ENCODE assay signal across 8 mouse cellular contexts in the genomic region with DNA sequence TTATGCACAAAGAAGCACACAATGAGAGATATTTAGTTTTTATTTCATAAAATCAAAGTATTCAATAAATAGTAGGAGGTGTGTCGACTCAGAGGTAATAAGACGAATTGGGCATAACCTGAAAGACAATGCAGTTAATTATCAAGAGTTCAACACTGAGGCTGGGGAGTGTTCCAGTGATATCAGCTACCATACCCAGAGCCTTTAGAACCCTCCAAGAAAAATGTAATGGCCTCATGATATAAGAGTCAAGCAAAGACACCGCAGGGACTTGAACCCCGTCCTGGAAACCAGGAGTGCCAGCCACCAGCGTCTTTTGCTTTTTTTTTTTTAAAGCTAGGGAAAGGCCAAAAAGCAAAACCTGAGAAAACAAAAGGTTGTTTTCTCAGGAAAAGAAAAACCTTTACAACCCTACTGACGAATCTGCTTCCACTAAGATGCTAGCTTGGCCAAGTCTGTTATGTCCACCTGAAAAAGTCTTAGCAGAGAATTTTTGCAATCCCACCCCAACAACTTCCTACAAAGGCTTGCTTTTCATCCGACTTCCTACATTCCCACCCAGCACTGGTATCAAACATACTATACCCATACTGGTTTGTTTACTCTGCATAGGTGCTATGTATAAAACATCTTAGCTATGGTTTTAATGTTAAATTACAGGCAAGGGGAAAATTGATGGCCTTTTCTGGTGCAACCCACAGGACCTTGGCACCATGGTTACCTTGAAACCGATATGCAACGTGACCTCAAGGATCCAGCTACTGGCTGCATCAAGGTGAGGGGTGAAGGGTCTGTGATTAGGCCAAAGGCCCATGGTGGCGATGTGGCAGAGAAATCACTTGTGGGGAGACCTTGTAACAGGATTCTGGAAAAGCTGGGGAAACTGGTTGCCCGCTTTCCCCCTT. TPM values are rescaled to one million over a fixed set of nuclear protein-coding genes. Genes with fewer than 3 reads are reported as not detected.
DNase-seq lines count a peak whose midpoint lies in the region; ATAC-seq lines count a peak whose summit lies in the region.

No protein-coding gene starts in this region.

- 59% methylated on average over 11 of the region's 11 CpGs for WGBS in embryonic facial prominence, embryonic 14.5 days
- 71% methylated on average over 11 of the region's 11 CpGs for WGBS in limb, embryonic 12.5 days

- H3K27me3 ChIP-seq in embryonic facial prominence, embryonic 14.5 days (replicated peaks; ENCODE audit: control insufficient read depth, insufficient read depth, low read length): no peaks in the 10 kb centered on the region
- no peaks in the 10 kb centered on the region for H3K27me3 ChIP-seq in limb, embryonic 12.5 days
- no peaks in the 10 kb centered on the region for H3K27me3 ChIP-seq in splenic B cell, adult 2 months (ENCODE audit: control insufficient read depth, insufficient read depth, low read length, poor library complexity, severe bottlenecking)

- H3K4me3 ChIP-seq in embryonic facial prominence, embryonic 14.5 days (ENCODE audit: low read depth, low read length): peak overlapping the region; percentile 90
- H3K4me3 ChIP-seq in limb, embryonic 12.5 days (replicated peaks): peak overlapping the region; percentile 75

- DNase-seq in cerebellum, postnatal 25 days: peak; percentile 33 to 36
- no peak for DNase-seq in cerebellum, adult 11-12 months
- peak; percentile 55 for DNase-seq in 3134 (ENCODE audit: extremely low read depth, insufficient read length, low spot score)
- DNase-seq in embryonic facial prominence, embryonic 14.5 days (ENCODE audit: low spot score): no peak
- DNase-seq in splenic B cell, adult 2 months (ENCODE audit: low read depth, low spot score): peak; percentile 54
- DNase-seq in cerebellum, adult 11 months: no peak
- DNase-seq in thymus, postnatal 0 days (ENCODE audit: low spot score): no peak

- no peak for ATAC-seq in embryonic facial prominence, embryonic 14.5 days (ENCODE audit: low read depth)
- no peak for ATAC-seq in limb, embryonic 12.5 days (ENCODE audit: insufficient number of reproducible peaks, insufficient read depth, low FRiP score, low TSS enrichment, low read depth)

- peak overlapping the region; percentile 84 for H3K4me2 ChIP-seq in embryonic facial prominence, embryonic 14.5 days (ENCODE audit: low read depth, low read length)
- H3K4me2 ChIP-seq in limb, embryonic 12.5 days: peak overlapping the region; percentile 94

- no peaks in the 10 kb centered on the region for H3K9me3 ChIP-seq in embryonic facial prominence, embryonic 14.5 days (ENCODE audit: control insufficient read depth, low read length)
- no peaks in the 10 kb centered on the region for H3K9me3 ChIP-seq in limb, embryonic 12.5 days

- peak overlapping the region; percentile 99 for H3K9ac ChIP-seq in embryonic facial prominence, embryonic 14.5 days (ENCODE audit: low read depth, low read length)
- H3K9ac ChIP-seq in limb, embryonic 12.5 days (replicated peaks): peak overlapping the region; percentile 86; the same call in 1 of the 2 replicates

- H3K27ac ChIP-seq in embryonic facial prominence, embryonic 14.5 days (replicated peaks; ENCODE audit: low read depth, low read length): peak overlapping the region; percentile 2
- H3K27ac ChIP-seq in limb, embryonic 12.5 days: peak overlapping the region; percentile 73; the same call in 1 of the 2 replicates

- H3K36me3 ChIP-seq in embryonic facial prominence, embryonic 14.5 days (ENCODE audit: control insufficient read depth, insufficient read depth, low read length): peaks cover 58% of the 10 kb centered on the region
- H3K36me3 ChIP-seq in limb, embryonic 12.5 days: peaks cover 45% of the 10 kb centered on the region
- H3K36me3 ChIP-seq in splenic B cell, adult 2 months (ENCODE audit: control insufficient read depth, insufficient read depth, low read length, poor library complexity, severe bottlenecking): peaks cover 28% of the 10 kb centered on the region

- peaks cover 6% of the 10 kb centered on the region for H3K4me1 ChIP-seq in embryonic facial prominence, embryonic 14.5 days (ENCODE audit: control insufficient read depth, insufficient read depth, low read length)
- H3K4me1 ChIP-seq in limb, embryonic 12.5 days (replicated peaks): peaks cover 33% of the 10 kb centered on the region

RNA-seq across cellular contexts. Expression of gene Scyl1, which starts 24.7 kb away (rescaled TPM):
- 78.3 and 79.8 TPM in 2 replicates for polyA plus RNA-seq in embryonic facial prominence, embryonic 14.5 days (2014; fragmentation: Nextera tagmentation; extraction: Ambion mirVana)
- polyA plus RNA-seq in limb, embryonic 12.5 days (2016; fragmentation: Nextera tagmentation; extraction: Ambion mirVana): 74.9 and 78.0 TPM in 2 replicates
- 38.0 and 40.9 TPM in 2 replicates for polyA plus RNA-seq in thymus, postnatal 0 days (2015; fragmentation: Nextera tagmentation; extraction: Ambion mirVana)

RNA-seq across cellular contexts. Expression of gene Ltbp3, which starts 55.2 kb away (rescaled TPM):
- 59.2 and 68.0 TPM in 2 replicates for polyA plus RNA-seq in embryonic facial prominence, embryonic 14.5 days (2014; fragmentation: Nextera tagmentation; extraction: Ambion mirVana)
- polyA plus RNA-seq in limb, embryonic 12.5 days (2016; fragmentation: Nextera tagmentation; extraction: Ambion mirVana): 17.0 and 30.3 TPM in 2 replicates
- polyA plus RNA-seq in thymus, postnatal 0 days (2015; fragmentation: Nextera tagmentation; extraction: Ambion mirVana): 9.7 and 10.2 TPM in 2 replicates

Comparison
In these comparisons a context has a peak if more than half of its experiments do, and no peak if none do; other contexts are left out.
1. DNase-seq: peak in cerebellum, postnatal 25 days (2 of 2), 3134 (single experiment) and splenic B cell, adult 2 months (single experiment); none in cerebellum, adult 11-12 months (single experiment), embryonic facial prominence, embryonic 14.5 days (single experiment), cerebellum, adult 11 months (single experiment) and thymus, postnatal 0 days (single experiment).